Mouse (Mus musculus) G1E-ER4 (cell line): ENCODE results near the gene Asb18. TPM values are rescaled to one million over a fixed set of nuclear protein-coding genes. Genes with fewer than 3 reads are reported as not detected.

ENCODE experiments used
- GATA1 ChIP-seq: IDR thresholded peaks from one replicate; pipeline ENCODE4 v1.8.0; 2012; ENCODE audit warnings: low read length, inconsistent platforms
- polyA plus RNA-seq: library from polyadenylated mRNA; stranded (reverse); fragments of >175 nt; gene quantifications from 2 replicates; pipeline ENCODE4 v1.2.3, GENCODE M21; 2012

The Asb18 gene
- not detected in 2 replicates for polyA plus RNA-seq

GRCm38 (mm10) chr1:90014446-90014845, at the start of gene Asb18:
Gene Asb18, minus strand, starts transcription at chr1:90014666.
- TF ChIP-seq GATA1: no peak

GRCm38 (mm10) chr1:90060599-90060998, 46.1 kb upstream of the Asb18 start:
- TF ChIP-seq GATA1: no peak

- no peak for TF ChIP-seq GATA1
Observed at GRCm38 (mm10) chr1:90060054-90060453, 45.6 kb upstream of the Asb18 start.

- TF ChIP-seq GATA1: no peak
Observed at GRCm38 (mm10) chr1:90054991-90055390, 40.5 kb upstream of the Asb18 start.

- no peak for TF ChIP-seq GATA1
Observed at GRCm38 (mm10) chr1:90051347-90051746, 36.9 kb upstream of the Asb18 start.

- no peak for TF ChIP-seq GATA1
Observed at GRCm38 (mm10) chr1:90050046-90050739, 35.7 kb upstream of the Asb18 start.

- TF ChIP-seq GATA1: no peak
Observed at GRCm38 (mm10) chr1:90028305-90028704, 13.8 kb upstream of the Asb18 start.

GRCm38 (mm10) chr1:90026945-90027344, 12.5 kb upstream of the Asb18 start:
- no peak for TF ChIP-seq GATA1

GRCm38 (mm10) chr1:90020336-90020735, 5.9 kb upstream of the Asb18 start:
- TF ChIP-seq GATA1: no peak

GRCm38 (mm10) chr1:90018071-90018470, 3.6 kb upstream of the Asb18 start:
- no peak for TF ChIP-seq GATA1

GRCm38 (mm10) chr1:90013273-90013672, 1.2 kb downstream of the Asb18 start:
- no peak for TF ChIP-seq GATA1

GRCm38 (mm10) chr1:90012850-90013249, 1.6 kb downstream of the Asb18 start:
- no peak for TF ChIP-seq GATA1

- TF ChIP-seq GATA1: no peak
Observed at GRCm38 (mm10) chr1:90012168-90012567, 2.3 kb downstream of the Asb18 start.

- TF ChIP-seq GATA1: no peak
Observed at GRCm38 (mm10) chr1:90010077-90010476, 4.4 kb downstream of the Asb18 start.

- no peak for TF ChIP-seq GATA1
Observed at GRCm38 (mm10) chr1:90009188-90009587, 5.3 kb downstream of the Asb18 start.

GRCm38 (mm10) chr1:90006666-90007065, 7.8 kb downstream of the Asb18 start:
- no peak for TF ChIP-seq GATA1

- no peak for TF ChIP-seq GATA1
Observed at GRCm38 (mm10) chr1:90000981-90001380, 13.5 kb downstream of the Asb18 start.

GRCm38 (mm10) chr1:89999858-90000257, 14.6 kb downstream of the Asb18 start:
- TF ChIP-seq GATA1: no peak
